Mouse (Mus musculus) forebrain, embryonic 16.5 days (tissue): ENCODE results near the gene Rab32. TPM values are rescaled to one million over a fixed set of nuclear protein-coding genes. Genes with fewer than 3 reads are reported as not detected.

Experiments used
- ATAC-seq: fragments of 200-750 bp; cut with Nextera tagmentation; 2 replicates; pipeline ENCODE4 v1.8.0; 2017; ENCODE audit warnings: mild to moderate bottlenecking, moderate library complexity
- H3K27ac ChIP-seq: fragments of 300-500 bp; sonication (generic); 2 replicates; pipeline ENCODE4 v1.5.1; 2014; ENCODE audit warnings: low read length, control low read depth
- H3K27me3 ChIP-seq: fragments of 300-500 bp; sonication (generic); replicated peaks from 2 replicates; pipeline ENCODE4 v1.6.1; 2014; ENCODE audit warnings: low read length; ENCODE audit not compliant: control insufficient read depth, insufficient read depth
- H3K36me3 ChIP-seq: fragments of 300-500 bp; sonication (generic); 2 replicates; pipeline ENCODE4 v1.6.1; 2014; ENCODE audit not compliant: control insufficient read depth, insufficient read depth
- H3K4me1 ChIP-seq: fragments of 300-500 bp; sonication (generic); replicated peaks from 2 replicates; pipeline ENCODE4 v1.6.1; 2014; ENCODE audit warnings: low read length; ENCODE audit not compliant: control insufficient read depth, insufficient read depth
- H3K4me2 ChIP-seq: fragments of 300-500 bp; sonication (generic); 2 replicates; pipeline ENCODE4 v1.6.1; 2014; ENCODE audit warnings: mild to moderate bottlenecking, low read length, control low read depth
- H3K4me3 ChIP-seq: fragments of 300-500 bp; sonication (generic); replicated peaks from 2 replicates; pipeline ENCODE4 v1.5.1; 2014; ENCODE audit warnings: mild to moderate bottlenecking, low read length, control low read depth
- H3K9ac ChIP-seq: fragments of 300-500 bp; sonication (generic); replicated peaks from 2 replicates; pipeline ENCODE4 v1.6.1; 2014; ENCODE audit warnings: low read depth, low read length, control low read depth
- H3K9me3 ChIP-seq: fragments of 300-500 bp; sonication (generic); 2 replicates; pipeline ENCODE4 v1.6.1; 2016; ENCODE audit warnings: low read length; ENCODE audit not compliant: control insufficient read depth
- WGBS: fragments of 180-500 bp; shearing (Covaris S2); extraction: QIAGEN DNeasy Blood & Tissue Kit; methylation state at CpG from one replicate; pipeline ENCODE4 v1.1.7; 2014; 5-methylcytosine and 5-hydroxymethylcytosine counted together
- polyA plus RNA-seq: library from polyadenylated mRNA; unstranded; fragments of >200 nt; fragmentation: Nextera tagmentation; extraction: Ambion mirVana; gene quantifications from 2 replicates; pipeline ENCODE4 v1.2.1, GENCODE M21; 2015

Rab32 gene
- polyA plus RNA-seq, 1 experiment from 2014 or later, result 3.4 TPM

- WGBS, result 79% methylated on average over 1 of the region's 1 CpGs
- Histone ChIP-seq H3K4me3 (no peak overlapping the region), H3K4me2 (no peak overlapping the region)
Measured at GRCm38 (mm10) chr10:10550134-10550533, 7.9 kb downstream of the Rab32 start.

GRCm38 (mm10) chr10:10546623-10547022 is 11.4 kb downstream of the Rab32 start:
- no peak overlapping the region for H3K9ac ChIP-seq
- no peak overlapping the region for H3K27ac ChIP-seq
- no peaks in the 10 kb centered on the region for H3K36me3 ChIP-seq
- no peak overlapping the region for H3K4me2 ChIP-seq
- H3K9me3 ChIP-seq, result no peaks in the 10 kb centered on the region
- H3K27me3 ChIP-seq, result no peaks in the 10 kb centered on the region
- no peak for ATAC-seq
- 80% methylated on average over 5 of the region's 5 CpGs for WGBS
- H3K4me3 ChIP-seq, result no peak overlapping the region
- H3K4me1 ChIP-seq, result no peaks in the 10 kb centered on the region

More at GRCm38 (mm10) chr10:10550134-10550533, 7.9 kb downstream of the Rab32 start:
- H3K27ac ChIP-seq, result no peak overlapping the region
- H3K27me3 ChIP-seq, result no peaks in the 10 kb centered on the region
- no peaks in the 10 kb centered on the region for H3K36me3 ChIP-seq
- ATAC-seq, result no peak
- no peaks in the 10 kb centered on the region for H3K4me1 ChIP-seq
- H3K9me3 ChIP-seq, result no peaks in the 10 kb centered on the region
- no peak overlapping the region for H3K9ac ChIP-seq

GRCm38 (mm10) chr10:10544955-10545354 is 13.1 kb downstream of the Rab32 start:
- 97% methylated on average over 3 of the region's 3 CpGs for WGBS
- no peak for ATAC-seq

More at GRCm38 (mm10) chr10:10544955-10545354, 13.1 kb downstream of the Rab32 start:
- no peak overlapping the region for H3K4me3 ChIP-seq
- H3K27me3 ChIP-seq, result no peaks in the 10 kb centered on the region
- no peaks in the 10 kb centered on the region for H3K36me3 ChIP-seq
- no peaks in the 10 kb centered on the region for H3K9me3 ChIP-seq
- no peak overlapping the region for H3K9ac ChIP-seq
- no peak overlapping the region for H3K27ac ChIP-seq
- no peak overlapping the region for H3K4me2 ChIP-seq
- H3K4me1 ChIP-seq, result no peaks in the 10 kb centered on the region

Other genes starting within 250 kb of the Rab32 start
- 0.11 and 0.14 TPM in 2 replicates for gene Adgb, start 85.9 kb downstream of the Rab32 start, polyA plus RNA-seq
- gene Gm10944, start 123.1 kb upstream of the Rab32 start, polyA plus RNA-seq, result not detected in 2 replicates